Mouse (Mus musculus): ENCODE data around the gene Lum.

DNA sequence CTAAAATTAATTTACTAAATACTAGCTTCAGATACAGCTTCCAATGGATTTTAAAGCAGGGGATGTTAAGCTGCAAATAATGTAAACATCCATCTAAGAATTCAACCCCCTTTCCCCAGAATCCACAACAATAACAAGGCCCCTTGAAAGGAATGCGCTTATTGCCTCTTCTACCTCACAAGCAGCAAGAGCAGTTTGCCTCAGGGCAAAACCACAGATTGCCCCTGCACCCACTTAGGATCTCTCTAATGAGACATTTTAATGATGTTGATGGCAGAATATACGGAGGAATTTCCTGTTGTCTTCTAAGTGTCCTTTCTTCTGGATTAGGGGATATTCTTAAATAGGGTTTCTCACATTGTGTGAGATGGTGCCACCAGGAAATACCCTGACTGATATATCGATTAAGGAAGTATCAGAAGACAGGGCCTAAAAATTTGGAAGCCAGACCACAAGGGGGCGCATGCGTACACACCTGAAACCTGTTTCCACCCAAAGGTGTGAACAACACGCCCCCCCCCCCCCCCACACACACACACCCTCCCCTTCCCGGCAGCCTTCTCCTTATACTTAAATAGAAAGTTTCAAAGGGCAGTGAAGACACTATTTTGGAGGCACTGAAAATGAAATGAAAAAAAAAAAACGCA is 2.7 kb downstream of the Lum start:
- TF ChIP-seq EP300 (IDR thresholded peaks at IDR 0.05; ENCODE audit: low read depth) (no peak), CTCF (IDR thresholded peaks at IDR 0.05; ENCODE audit: low read depth) (no peak)

All from liver, embryonic 14.5 days (tissue).